Mouse (Mus musculus) hindbrain, embryonic 15.5 days (tissue): Measurements from ENCODE around the gene Frem1. TPM values are rescaled to one million over a fixed set of nuclear protein-coding genes. Genes with fewer than 3 reads are reported as not detected.

Experiments
- ATAC-seq: fragments of 200-750 bp; cut with Nextera tagmentation; 2 replicates; pipeline ENCODE4 v1.8.0; 2017; ENCODE audit warnings: low read depth, moderate number of reproducible peaks, moderate TSS enrichment; ENCODE audit not compliant: low FRiP score
- H3K27ac ChIP-seq: fragments of 300-500 bp; sonication (generic); replicated peaks from 2 replicates; pipeline ENCODE4 v1.5.1; 2015; ENCODE audit warnings: mild to moderate bottlenecking, inconsistent platforms
- H3K27me3 ChIP-seq: fragments of 300-500 bp; sonication (generic); 2 replicates; pipeline ENCODE4 v1.6.1; 2015; ENCODE audit warnings: control low read depth, inconsistent platforms
- H3K36me3 ChIP-seq: fragments of 300-500 bp; sonication (generic); 2 replicates; pipeline ENCODE4 v1.6.1; 2015; ENCODE audit warnings: control low read depth, inconsistent platforms
- H3K4me1 ChIP-seq: fragments of 300-500 bp; sonication (generic); replicated peaks from 2 replicates; pipeline ENCODE4 v1.6.1; 2015; ENCODE audit warnings: control low read depth, inconsistent platforms
- H3K4me2 ChIP-seq: fragments of 300-500 bp; sonication (generic); 2 replicates; pipeline ENCODE4 v1.6.1; 2015; ENCODE audit warnings: moderate library complexity, mild to moderate bottlenecking, inconsistent platforms
- H3K4me3 ChIP-seq: fragments of 300-500 bp; sonication (generic); 2 replicates; pipeline ENCODE4 v1.5.1; 2015; ENCODE audit warnings: mild to moderate bottlenecking, inconsistent platforms
- H3K9ac ChIP-seq: fragments of 300-500 bp; sonication (generic); 2 replicates; pipeline ENCODE4 v1.6.1; 2015; ENCODE audit warnings: inconsistent platforms
- H3K9me3 ChIP-seq: fragments of 300-500 bp; sonication (generic); 2 replicates; pipeline ENCODE4 v1.6.1; 2016; ENCODE audit warnings: control low read depth, inconsistent platforms
- WGBS: fragments of 180-500 bp; shearing (Covaris S2); methylation state at CpG from one replicate; pipeline ENCODE4 v1.1.7; 2015; 5-methylcytosine and 5-hydroxymethylcytosine counted together
- polyA plus RNA-seq: library from polyadenylated mRNA; unstranded; fragments of >200 nt; fragmentation: Nextera tagmentation; extraction: Ambion mirVana; gene quantifications from 2 replicates; pipeline ENCODE4 v1.2.1, GENCODE M21; 2015

The Frem1 gene
- polyA plus RNA-seq, 1 experiment from 2014 or later = 2.9 TPM

GRCm38 (mm10) chr4:82864974-82865699 lies 187.0 kb downstream of the Frem1 start:
- Histone ChIP-seq H3K4me1 (0 out of 2 replicates have a peak, but pooled peaks cover 3% of the 10 kb centered on the region), H3K4me3 (no peak overlapping the region), H3K9ac (no peak overlapping the region), H3K27me3 (no peaks in the 10 kb centered on the region), H3K4me2 (no peak overlapping the region), H3K9me3 (no peaks in the 10 kb centered on the region), H3K36me3 (no peaks in the 10 kb centered on the region), H3K27ac (no peak overlapping the region)
- WGBS = 77% methylated on average over 8 of the region's 8 CpGs
- ATAC-seq = no peak

DNA sequence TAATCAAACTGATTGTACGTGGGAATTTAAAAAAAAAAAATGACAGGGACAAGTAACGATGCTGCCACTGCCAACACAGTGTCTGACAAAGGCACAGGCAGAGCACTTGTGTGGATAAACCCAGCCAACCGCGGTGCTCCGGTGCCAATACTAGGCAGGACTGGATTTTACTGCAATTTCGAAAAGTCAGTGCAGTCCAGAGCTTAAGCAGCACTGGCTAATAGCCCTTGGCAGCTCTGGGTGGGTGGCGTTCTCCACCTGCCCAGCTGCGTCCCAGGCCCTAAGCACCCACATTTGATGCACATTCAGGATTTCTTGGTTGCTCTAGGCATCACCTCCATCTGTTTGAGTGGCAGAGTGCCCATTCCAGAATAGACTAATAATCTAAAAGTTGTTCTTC lies 188.8 kb downstream of the Frem1 start:
- H3K27ac ChIP-seq = no peak overlapping the region
- no peaks in the 10 kb centered on the region for H3K36me3 ChIP-seq
- peaks cover 13% of the 10 kb centered on the region for H3K4me1 ChIP-seq
- no peak overlapping the region for H3K4me2 ChIP-seq
- H3K4me3 ChIP-seq = no peak overlapping the region
- no peaks in the 10 kb centered on the region for H3K27me3 ChIP-seq
- ATAC-seq = no peak
- WGBS = 63% methylated on average over 8 of the region's 8 CpGs
- H3K9ac ChIP-seq = no peak overlapping the region
- H3K9me3 ChIP-seq = no peaks in the 10 kb centered on the region

DNA sequence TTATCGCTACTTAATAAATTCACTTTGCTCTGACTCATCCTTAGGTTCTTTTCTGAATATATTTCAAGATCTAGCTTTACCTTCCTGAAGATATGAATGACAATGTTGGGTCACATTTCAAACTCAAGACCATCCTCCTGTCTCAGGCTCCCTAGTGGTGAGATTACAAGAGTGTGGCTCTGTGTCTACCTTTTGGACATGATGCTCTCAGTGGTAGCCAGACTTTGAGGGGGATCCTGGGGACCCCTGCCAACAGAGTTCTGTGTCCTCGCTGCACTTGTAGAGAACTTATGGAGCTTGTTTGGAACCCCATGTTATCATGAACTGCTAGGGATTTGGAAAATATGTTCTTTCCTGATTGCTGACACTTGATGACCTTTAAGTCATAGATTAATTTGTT lies 190.7 kb downstream of the Frem1 start:
- no peak for ATAC-seq

DNA sequence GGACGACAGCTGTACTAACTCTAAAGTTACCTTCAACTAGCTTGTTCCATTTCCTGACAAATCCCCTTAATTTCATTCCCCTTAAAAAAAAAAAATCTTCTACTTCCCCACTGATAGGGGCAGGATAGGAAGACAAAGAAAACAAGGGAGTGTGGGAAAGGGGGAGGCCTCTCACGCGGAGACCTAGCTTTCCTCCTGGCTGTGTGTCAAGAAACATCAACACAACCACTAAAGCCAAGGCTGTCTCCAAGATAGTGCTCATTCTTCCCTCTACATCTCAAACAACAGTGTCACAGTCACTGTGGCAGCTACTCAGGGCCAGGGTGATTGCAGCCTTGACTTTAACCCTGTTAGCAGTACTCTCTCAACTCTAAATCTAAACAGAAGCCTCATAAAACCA lies 191.6 kb downstream of the Frem1 start:
- ATAC-seq = no peak
- H3K27me3 ChIP-seq = no peaks in the 10 kb centered on the region
- no peak overlapping the region for H3K4me2 ChIP-seq
- no peak overlapping the region for H3K9ac ChIP-seq
- no peaks in the 10 kb centered on the region for H3K9me3 ChIP-seq
- H3K36me3 ChIP-seq = no peaks in the 10 kb centered on the region
- H3K27ac ChIP-seq = no peak overlapping the region; the same call in 1 of the 2 replicates
- H3K4me1 ChIP-seq = peaks cover 22% of the 10 kb centered on the region
- no peak overlapping the region for H3K4me3 ChIP-seq
- 35% methylated on average over 3 of the region's 3 CpGs for WGBS

More for the DNA sequence above, 190.7 kb downstream of the Frem1 start:
- no peaks in the 10 kb centered on the region for H3K9me3 ChIP-seq
- no peak overlapping the region for H3K4me2 ChIP-seq
- H3K36me3 ChIP-seq = no peaks in the 10 kb centered on the region
- no peak overlapping the region for H3K4me3 ChIP-seq
- peaks cover 22% of the 10 kb centered on the region for H3K4me1 ChIP-seq
- no peak overlapping the region for H3K27ac ChIP-seq
- WGBS = 97% methylated on average over 2 of the region's 2 CpGs
- no peaks in the 10 kb centered on the region for H3K27me3 ChIP-seq
- no peak overlapping the region for H3K9ac ChIP-seq

DNA sequence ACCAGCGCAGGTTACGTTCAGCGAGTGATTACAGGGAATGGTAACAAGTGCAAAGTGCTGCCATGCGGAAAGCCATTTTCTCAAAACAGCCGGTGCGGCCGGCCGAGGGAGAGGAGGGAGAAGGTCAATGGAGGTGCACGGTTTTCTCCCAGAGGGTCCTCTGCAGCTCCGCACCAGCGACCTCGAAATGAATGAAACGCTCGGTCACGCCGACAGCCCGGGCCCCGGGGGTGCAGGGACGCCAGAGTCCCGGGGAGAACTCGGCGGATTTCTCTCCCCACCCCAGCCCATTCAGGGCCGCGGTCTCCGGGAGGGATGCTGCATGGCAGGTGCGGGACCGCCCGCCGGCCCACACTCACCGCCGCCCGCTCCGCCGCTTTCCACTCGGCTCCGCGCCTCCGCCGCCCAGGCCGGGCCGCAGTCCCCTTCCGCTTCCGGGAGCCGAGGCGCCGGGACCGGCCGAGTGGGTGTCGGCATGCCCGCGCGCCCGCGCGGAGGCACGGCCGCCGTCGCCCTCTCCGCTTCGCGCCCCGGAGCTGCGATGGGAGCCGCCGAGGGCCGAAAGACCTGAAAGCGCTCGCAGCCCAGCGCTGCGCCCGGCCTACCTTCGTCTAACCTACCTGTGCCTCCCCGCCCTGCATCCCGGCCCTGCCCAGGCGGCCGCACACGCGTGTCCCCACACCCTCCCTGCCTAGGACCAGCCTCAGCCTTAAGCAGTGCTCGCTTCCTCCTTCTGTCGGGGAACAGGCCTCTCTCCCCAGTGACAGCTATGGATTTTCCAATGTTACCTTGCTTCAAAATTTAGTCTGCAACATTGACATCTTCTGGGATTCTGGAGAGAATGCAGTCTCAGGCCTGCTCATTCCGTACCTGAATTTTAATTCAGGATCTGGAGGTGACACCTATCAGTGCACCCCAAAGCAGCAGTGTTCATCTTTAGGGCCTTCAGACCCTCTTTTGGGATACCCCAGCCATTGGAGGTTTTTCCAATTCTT lies 192.7 kb downstream of the Frem1 start, which contains the start of gene Zdhhc21:
Gene Zdhhc21, minus strand, starts transcription at position 828 of the 995 bp plus-strand sequence.
- Histone ChIP-seq H3K4me2 (peak within 1 kb of the TSS; percentile 72), H3K27ac (peak within 1 kb of the TSS; percentile 92), H3K4me1 (peaks cover 22% of the 10 kb centered on the region), H3K36me3 (no peaks in the 10 kb centered on the region), H3K9me3 (no peaks in the 10 kb centered on the region), H3K27me3 (no peaks in the 10 kb centered on the region), H3K9ac (peak within 1 kb of the TSS; percentile 84), H3K4me3 (peak within 1 kb of the TSS; percentile 69)
- under 1% methylated on average over 70 of the region's 82 CpGs for WGBS
- peak; percentile 92 for ATAC-seq

- 33% methylated on average over 4 of the region's 4 CpGs for WGBS
- no peak for ATAC-seq
- H3K4me3 ChIP-seq = peak overlapping the region; percentile 69
- peak overlapping the region; percentile 72 for H3K4me2 ChIP-seq
- H3K36me3 ChIP-seq = no peaks in the 10 kb centered on the region
- H3K27ac ChIP-seq = peak overlapping the region; percentile 92; the same call in 1 of the 2 replicates
- H3K9me3 ChIP-seq = no peaks in the 10 kb centered on the region
- peak overlapping the region; percentile 84 for H3K9ac ChIP-seq
- no peaks in the 10 kb centered on the region for H3K27me3 ChIP-seq
- H3K4me1 ChIP-seq = peaks cover 22% of the 10 kb centered on the region
Observed at GRCm38 (mm10) chr4:82858431-82859010, 193.6 kb downstream of the Frem1 start.

GRCm38 (mm10) chr4:82856986-82857385 lies 195.2 kb downstream of the Frem1 start:
- Histone ChIP-seq H3K4me2 (0 out of 2 replicates have a peak overlapping the region, but pooled peaks have one; percentile 4), H3K4me1 (peaks cover 22% of the 10 kb centered on the region), H3K9ac (no peak overlapping the region), H3K9me3 (no peaks in the 10 kb centered on the region), H3K36me3 (no peaks in the 10 kb centered on the region), H3K27ac (no peak overlapping the region), H3K4me3 (no peak overlapping the region), H3K27me3 (no peaks in the 10 kb centered on the region)
- no peak for ATAC-seq
- WGBS = 87% methylated on average over 3 of the region's 3 CpGs

- no peaks in the 10 kb centered on the region for H3K36me3 ChIP-seq
- H3K27me3 ChIP-seq = no peaks in the 10 kb centered on the region
- ATAC-seq = no peak
- no peak overlapping the region for H3K4me3 ChIP-seq
- no peak overlapping the region for H3K4me2 ChIP-seq
- H3K27ac ChIP-seq = no peak overlapping the region
- peaks cover 14% of the 10 kb centered on the region for H3K4me1 ChIP-seq
- no peak overlapping the region for H3K9ac ChIP-seq
- no peaks in the 10 kb centered on the region for H3K9me3 ChIP-seq
- 89% methylated on average over 2 of the region's 2 CpGs for WGBS
Observed at GRCm38 (mm10) chr4:82853809-82854208, 198.3 kb downstream of the Frem1 start.

DNA sequence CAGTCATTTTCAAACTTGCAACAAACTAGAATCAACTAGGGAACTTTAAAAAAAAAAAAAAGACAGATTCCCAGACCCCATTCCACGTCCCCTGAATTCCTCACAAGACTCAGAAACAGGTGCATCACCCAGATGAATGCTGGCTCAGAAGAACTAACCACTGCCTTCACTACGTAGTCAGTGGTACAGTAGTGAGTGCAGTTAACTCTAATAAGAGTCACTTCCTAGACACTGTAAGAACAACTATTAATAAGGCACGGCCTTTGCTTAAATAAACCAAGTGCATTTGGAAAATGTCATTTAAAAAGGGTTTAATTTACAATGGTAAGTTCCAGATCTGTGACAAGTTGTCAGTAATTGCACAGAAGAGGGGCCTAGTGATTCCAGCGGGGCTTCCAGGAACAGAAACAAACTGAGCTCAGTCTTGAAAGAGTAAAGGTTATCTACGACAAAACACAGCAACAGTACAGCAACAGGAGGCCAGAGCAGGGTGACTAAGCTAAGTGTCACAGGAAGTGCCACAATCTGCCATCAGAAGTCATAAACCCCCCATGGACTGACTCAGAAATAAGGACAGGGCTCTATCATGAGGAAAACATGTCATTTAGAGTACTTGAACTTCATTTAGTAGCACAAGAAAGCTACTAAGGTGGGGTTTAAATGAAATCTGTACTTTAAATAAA lies 203.4 kb downstream of the Frem1 start:
- Histone ChIP-seq H3K9me3 (no peaks in the 10 kb centered on the region), H3K4me3 (no peak overlapping the region), H3K4me2 (no peak overlapping the region), H3K36me3 (peaks cover 6% of the 10 kb centered on the region), H3K4me1 (no peaks in the 10 kb centered on the region), H3K9ac (no peak overlapping the region), H3K27me3 (no peaks in the 10 kb centered on the region), H3K27ac (no peak overlapping the region)
- WGBS = 65% methylated on average over 5 of the region's 5 CpGs
- ATAC-seq = no peak
